Mouse (Mus musculus) thymus, postnatal 10 days (tissue): ENCODE results near the gene Plce1.

Experiments used
- DNase-seq, 2 experiments: peaks; one replicate each; pipeline ENCODE4 v3.0.0; 2021; ENCODE audit warnings: low spot score in 2 of 2

The Plce1 gene

DNA sequence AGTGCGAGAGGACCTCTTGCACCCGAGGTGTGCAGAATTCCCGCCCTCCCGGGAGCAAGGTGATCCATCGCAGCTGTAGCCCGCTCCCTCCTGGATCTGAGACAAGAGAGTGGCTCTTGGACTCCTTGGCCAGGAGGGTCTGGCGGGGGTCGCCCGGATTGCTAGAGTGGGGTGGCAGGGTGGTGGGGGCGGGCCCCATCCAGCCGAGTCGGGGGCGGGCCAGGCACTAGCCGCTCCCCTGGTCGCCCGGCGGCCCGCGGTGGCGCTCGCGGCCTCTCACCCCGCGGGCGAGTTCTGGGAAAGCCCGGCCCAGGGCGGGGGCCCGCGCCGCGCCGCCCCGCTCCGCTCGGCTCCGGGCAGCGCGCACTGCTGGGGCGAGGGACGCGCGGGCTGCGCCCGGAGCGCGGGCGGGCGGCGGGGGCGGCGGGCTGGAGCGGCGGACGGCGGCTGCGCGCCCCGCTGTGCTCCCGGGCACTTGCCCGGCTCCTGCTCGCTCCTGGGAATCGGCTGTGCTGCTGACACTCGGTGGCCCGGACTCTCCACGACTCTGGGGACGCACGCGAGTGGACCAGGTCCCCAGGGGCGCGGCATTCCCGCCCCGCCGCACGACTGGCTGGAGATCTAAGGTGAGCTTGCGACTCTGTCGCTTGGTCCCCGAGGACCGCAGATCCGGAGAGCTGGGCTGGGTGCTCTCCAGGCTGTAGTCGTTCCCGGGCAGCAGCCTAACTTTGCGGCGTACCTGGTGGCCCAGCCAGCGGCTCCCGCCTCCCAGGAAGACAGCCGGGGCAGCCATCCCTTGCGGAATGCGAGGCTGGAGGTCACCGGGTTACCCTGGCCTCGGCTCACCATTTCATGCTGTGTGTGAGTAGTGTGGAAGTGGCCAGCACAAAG is at the start of gene Plce1:
Gene Plce1, plus strand, starts transcription at position 379 of the 891 bp plus-strand sequence.
- DNase-seq = no peak

DNA sequence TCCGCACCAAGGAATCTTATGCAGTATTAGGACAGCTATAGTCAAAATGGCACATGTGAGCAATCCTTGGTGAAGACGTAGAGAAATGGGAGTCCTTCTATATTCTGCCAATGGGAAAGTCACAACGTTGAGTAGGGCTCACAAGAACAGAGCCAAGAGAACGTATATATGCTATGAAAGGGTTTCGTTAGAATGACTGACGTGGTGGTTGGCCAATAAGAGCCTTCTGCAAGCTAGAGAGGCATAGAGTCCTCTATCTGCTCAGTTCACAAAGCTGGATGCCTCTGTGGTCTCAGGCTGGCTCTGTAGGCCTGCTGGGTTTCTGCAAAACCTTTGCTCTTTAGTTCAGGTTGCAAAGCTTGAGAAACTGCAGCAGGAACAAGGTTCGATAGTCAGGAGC is 49.6 kb upstream of the Plce1 start:
- DNase-seq = no peak

- DNase-seq = no peak
Measured at GRCm38 (mm10) chr19:38432021-38432420, 48.9 kb upstream of the Plce1 start.

GRCm38 (mm10) chr19:38433381-38433780 is 47.5 kb upstream of the Plce1 start:
- DNase-seq = no peak

DNA sequence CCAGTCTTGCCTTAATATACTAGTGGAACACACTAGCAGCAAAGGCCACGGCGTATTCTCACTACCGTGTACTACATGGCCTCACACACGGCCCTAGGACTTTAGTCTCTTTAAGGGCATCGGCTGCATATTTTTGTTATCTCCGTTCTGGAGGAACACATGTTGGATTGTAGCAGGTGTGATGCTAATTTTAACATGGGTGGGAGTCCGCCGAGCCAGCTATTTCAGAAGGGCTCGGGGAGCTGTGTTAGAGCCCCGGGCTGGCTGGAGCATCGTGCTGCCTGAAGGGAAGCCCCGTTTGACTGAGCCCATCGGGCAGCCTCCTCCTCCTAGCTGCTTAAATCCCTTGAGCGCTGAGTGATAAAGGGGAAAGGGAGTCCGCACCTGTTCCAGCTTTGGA is 45.7 kb upstream of the Plce1 start:
- DNase-seq = no peak

- no peak for DNase-seq
Measured at GRCm38 (mm10) chr19:38441860-38442259, 39.0 kb upstream of the Plce1 start.

DNA sequence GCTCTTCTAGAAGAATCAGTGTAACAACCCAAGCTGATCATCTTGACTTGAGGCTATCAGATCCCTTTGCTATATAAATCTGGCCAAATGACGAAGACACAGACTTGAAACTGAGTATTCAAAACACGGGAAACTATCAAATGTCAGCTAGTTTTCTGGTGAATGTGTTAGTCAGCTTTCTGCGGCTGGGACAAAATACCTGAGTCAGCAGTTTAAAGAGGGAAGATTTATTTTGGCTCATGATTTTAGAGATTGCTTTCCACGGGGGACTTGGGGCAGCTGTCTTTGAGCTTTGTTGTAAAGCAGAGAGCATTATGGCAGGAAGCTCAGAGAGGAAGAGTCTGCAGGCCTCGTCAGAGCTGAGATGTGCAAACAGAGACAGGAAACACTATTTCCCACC is 35.2 kb upstream of the Plce1 start:
- DNase-seq = no peak

DNA sequence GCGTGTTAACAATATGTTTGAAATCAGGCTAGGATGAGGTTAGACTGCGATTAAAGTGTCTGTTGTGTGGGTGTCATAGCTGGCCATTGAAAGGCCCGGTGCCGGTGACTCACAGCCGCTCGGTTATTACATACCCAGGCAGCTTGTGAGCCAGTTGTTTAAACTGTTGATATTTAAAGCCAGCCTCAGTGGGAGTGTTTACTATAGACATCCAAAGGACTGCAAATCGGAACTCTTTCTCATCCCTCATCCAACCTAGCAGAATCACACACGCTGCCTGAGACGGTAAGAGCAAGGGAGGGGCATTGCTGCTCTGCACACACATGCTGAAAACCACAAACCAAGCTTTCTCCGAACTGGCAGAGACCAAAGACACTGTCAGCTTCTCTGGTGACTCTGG is 25.7 kb upstream of the Plce1 start:
- no peak for DNase-seq

GRCm38 (mm10) chr19:38458996-38459395 is 21.9 kb upstream of the Plce1 start:
- no peak for DNase-seq

GRCm38 (mm10) chr19:38460696-38461095 is 20.2 kb upstream of the Plce1 start:
- no peak for DNase-seq

DNA sequence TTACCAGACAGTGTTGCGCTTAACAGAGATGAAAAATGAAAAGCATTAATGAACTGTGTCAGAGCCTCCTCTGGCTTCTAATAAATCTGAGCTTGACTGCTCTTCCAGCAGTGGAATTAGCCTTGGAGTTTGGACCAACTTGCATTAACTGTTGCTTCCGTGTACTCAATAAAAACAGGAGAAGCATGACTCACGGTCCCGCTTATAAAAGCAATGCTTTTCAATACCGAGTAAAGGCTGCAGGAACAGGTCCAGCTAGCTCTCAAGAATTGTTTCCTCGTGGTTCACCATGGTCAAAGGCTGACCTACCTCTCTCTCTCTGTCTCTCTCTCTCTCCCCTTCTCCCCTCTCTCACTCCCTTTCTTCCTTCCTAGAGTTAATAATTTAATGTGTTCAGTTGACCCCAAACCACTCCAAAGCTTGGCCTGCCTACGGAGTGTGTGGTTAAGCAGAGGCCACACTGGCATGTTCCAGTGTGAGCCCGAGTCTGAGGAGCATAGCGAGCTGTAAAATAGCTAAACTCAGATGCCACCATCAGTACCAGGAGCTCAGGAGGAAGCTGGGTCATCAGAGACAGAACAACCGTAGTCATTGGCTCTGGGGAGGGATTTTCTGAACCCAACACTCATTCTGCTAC is 10.5 kb upstream of the Plce1 start:
- DNase-seq = no peak

DNA sequence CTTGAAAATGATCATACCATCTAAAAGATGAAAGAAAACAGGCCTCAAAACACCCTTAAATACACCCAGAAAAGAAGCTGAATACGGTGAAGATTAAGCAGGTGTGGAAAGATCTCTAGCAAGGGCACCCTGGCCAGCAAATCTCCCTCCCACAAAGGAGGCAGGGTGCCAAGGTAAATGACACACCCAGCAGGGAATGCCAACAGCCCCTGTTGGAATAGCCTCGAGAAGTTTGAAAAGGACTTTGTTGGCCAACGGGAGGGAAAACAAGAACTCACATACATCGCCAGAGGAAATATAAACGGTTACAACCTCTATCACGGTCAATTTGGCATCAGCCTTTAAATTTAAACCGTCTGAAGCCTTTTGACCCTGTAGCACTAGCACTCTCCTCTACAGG is 5.5 kb upstream of the Plce1 start:
- no peak for DNase-seq

- no peak for DNase-seq
Measured at GRCm38 (mm10) chr19:38478286-38478685, 2.6 kb upstream of the Plce1 start.

DNA sequence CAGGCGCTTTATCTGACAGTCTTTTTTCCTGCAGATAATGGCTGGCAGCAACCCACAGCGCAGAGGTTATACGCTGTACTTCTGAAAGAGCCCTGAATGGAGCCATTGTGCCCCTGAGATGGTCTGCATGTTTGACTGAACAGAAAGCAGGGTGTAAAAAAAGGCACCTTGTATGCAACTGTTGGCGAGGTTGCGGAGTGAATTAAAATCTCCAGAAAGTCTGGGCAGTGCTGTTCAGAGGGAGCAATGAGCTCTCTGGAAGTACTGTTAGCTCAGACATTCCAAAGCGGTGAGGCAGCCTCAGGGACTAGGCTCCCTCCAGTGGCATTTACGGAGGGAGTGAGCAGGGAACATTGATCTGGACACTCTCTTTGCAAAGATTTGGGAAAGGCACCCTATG is 2.0 kb upstream of the Plce1 start:
- no peak for DNase-seq

- no peak for DNase-seq
Measured at GRCm38 (mm10) chr19:38479473-38479872, 1.4 kb upstream of the Plce1 start.

DNA sequence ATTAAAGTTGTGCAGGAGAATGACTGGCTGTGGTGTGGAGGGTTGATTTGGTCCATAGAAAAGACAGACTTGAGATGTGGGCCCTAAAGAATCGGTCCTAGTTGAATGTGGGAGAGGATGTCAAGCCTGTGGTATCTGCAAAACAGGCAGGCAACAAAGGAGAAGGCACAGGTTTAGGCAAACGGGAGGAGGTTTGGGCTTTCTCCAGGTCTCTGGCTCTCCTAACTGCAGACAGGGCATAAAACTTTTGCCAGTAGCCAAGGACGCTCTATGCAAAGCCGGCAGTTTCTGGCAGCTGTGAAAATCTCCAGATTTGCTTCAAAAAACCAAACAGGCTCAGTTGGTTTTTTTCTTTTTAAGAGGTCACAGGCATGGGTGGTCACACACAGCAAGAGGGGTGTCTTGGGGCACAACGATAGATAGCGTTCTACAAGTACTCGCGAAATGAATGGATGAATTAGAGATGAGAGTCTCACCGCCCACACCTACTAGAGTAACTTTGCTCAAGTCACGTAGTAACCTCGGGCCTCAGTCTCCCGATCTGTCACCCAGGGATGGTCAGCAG is 671 bp upstream of the Plce1 start:
- no peak for DNase-seq

GRCm38 (mm10) chr19:38481906-38482305 is 997 bp downstream of the Plce1 start:
- no peak for DNase-seq

GRCm38 (mm10) chr19:38482406-38483181 is 1.7 kb downstream of the Plce1 start:
- no peak for DNase-seq

GRCm38 (mm10) chr19:38485779-38486555 is 5.1 kb downstream of the Plce1 start:
- DNase-seq = no peak

- DNase-seq = no peak
Measured at GRCm38 (mm10) chr19:38487501-38487900, 6.6 kb downstream of the Plce1 start.
